1 mouse cellular context compared by ENCODE assay signal in the genomic region with DNA sequence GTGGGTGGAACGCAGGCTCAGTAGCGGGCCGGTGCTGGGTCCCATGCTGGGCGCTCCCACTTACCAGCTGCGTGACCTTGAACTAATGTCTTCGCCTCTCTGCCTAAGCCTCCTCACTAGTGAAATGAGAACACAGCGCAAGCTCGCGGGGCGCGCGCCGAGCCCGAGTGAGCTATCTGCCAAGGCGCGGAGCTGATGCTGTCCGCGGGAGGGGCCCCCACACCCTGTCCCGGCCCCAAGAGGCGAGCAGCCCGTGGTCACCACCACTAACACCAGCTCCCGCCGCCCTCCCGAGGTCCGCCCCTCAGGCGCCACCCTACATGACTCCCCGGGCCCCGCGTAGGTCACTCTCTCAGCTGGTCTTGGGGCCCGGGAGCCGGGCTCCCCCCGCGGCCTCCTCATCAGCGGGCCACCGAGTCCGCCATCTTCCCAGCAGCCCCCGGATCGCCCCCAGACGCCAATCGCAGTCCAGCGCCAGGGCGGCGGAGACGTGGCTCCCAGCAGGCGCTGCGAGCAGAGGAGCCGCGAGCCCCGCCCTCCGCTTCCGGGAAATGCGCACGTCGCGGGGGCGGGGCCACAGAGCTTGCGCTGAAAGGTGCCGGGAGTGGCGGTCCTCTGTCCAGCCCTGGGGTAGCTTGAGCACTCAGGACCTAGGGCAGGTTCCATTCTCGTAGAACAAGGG.
TF ChIP-seq lines count a peak whose summit lies in the region.

A gene (minus strand): TSS at position 542 of the 682 bp plus-strand sequence.

TF ChIP-seq in CH12.LX, 34 proteins besides CTCF, POLR2A, EP300 and RAD21 (continued from another document):
- TF ChIP-seq KAT2A (IDR thresholded peaks at IDR 0.05; ENCODE audit: insufficient replicate concordance, low read length) (peak; percentile 75; the same call in 1 of the 2 replicates), CHD1 (IDR thresholded peaks at IDR 0.05; ENCODE audit: low read depth, low read length) (no peak), TCF12 (IDR thresholded peaks at IDR 0.05; ENCODE audit: low read depth, low read length) (peak; percentile 98), ZNF384 (IDR thresholded peaks at IDR 0.05; ENCODE audit: low read depth, low read length) (no peak), PAX5 (IDR thresholded peaks at IDR 0.05; ENCODE audit: low read length) (no peak), ELF1 (IDR thresholded peaks at IDR 0.05; ENCODE audit: low read depth, low read length) (peak; percentile 95), IRF4 (IDR thresholded peaks at IDR 0.05; ENCODE audit: low read depth, low read length) (no peak), MEF2A (IDR thresholded peaks at IDR 0.05; ENCODE audit: borderline replicate concordance, low read depth, low read length) (peak; percentile 44; the same call in 1 of the 2 replicates), TBP (conservative IDR thresholded peaks at IDR 0.05; ENCODE audit: low read depth, low read length) (peak; percentile 59), ZMIZ1 (IDR thresholded peaks at IDR 0.05; ENCODE audit: low read depth, low read length) (peak; percentile 80; the same call in 1 of the 2 replicates), ZKSCAN1 (IDR thresholded peaks at IDR 0.05; ENCODE audit: borderline replicate concordance, low read depth, low read length) (no peak)
